Mouse (Mus musculus): ENCODE measurements around the gene Gm21440. TPM values are rescaled to one million over a fixed set of nuclear protein-coding genes. Genes with fewer than 3 reads are reported as not detected.

Gene Gm21440
- not detected for total RNA-seq (2023)

GRCm38 (mm10) chrY:13252091-13252490 lies at the start of gene Gm21440, which contains the start of gene Gm21454:
Gm21440 (plus strand) TSS chrY:13252391.
Gm21454 (plus strand) TSS chrY:13252442.

GRCm38 (mm10) chrY:13223828-13224227 lies 28.4 kb upstream of the Gm21440 start, which contains the start of gene Gm21828:
Gm21828 (minus strand) TSS chrY:13223928.

Other genes with a start within 250 kb of the Gm21440 start
- gene Gm20807, start 209.5 kb upstream of the Gm21440 start, total RNA-seq (2023): not detected
- gene Gm21891, start 118.9 kb upstream of the Gm21440 start, total RNA-seq (2023): not detected
- gene Gm21425, start 90.4 kb upstream of the Gm21440 start, total RNA-seq (2023): not detected
- gene Gm21828, start 28.5 kb upstream of the Gm21440 start, total RNA-seq (2023): not detected
- not detected for gene Gm21454, start 51 bp downstream of the Gm21440 start, total RNA-seq (2023)
- gene Gm21725, start 96.7 kb downstream of the Gm21440 start, total RNA-seq (2023): not detected
- not detected for gene Gm21866, start 213.2 kb downstream of the Gm21440 start, total RNA-seq (2023)
- not detected for gene Gm20773, start 241.6 kb downstream of the Gm21440 start, total RNA-seq (2023)

All from neutrophil, adult 83 days (primary cell).